Mouse (Mus musculus) heart, adult 2 months (tissue): ENCODE data around the gene Clic6.

Experiments used
- CTCF ChIP-seq: fragments of 200-600 bp; IDR thresholded peaks from 2 replicates; pipeline ENCODE4 v1.8.1; 2022; ENCODE audit warnings: antibody characterized with exemption, mild to moderate bottlenecking, moderate library complexity
- EP300 ChIP-seq: fragments of 200-500 bp; IDR thresholded peaks from 2 replicates; pipeline ENCODE4 v1.6.1; 2011; ENCODE audit warnings: low read depth, low read length, control low read depth; ENCODE audit not compliant: insufficient read depth
- POLR2A ChIP-seq: fragments of 200-500 bp; IDR thresholded peaks from 2 replicates; pipeline ENCODE4 v1.6.1; 2011; ENCODE audit warnings: mild to moderate bottlenecking, low read depth, low read length, control low read depth; ENCODE audit not compliant: insufficient read depth

DNA sequence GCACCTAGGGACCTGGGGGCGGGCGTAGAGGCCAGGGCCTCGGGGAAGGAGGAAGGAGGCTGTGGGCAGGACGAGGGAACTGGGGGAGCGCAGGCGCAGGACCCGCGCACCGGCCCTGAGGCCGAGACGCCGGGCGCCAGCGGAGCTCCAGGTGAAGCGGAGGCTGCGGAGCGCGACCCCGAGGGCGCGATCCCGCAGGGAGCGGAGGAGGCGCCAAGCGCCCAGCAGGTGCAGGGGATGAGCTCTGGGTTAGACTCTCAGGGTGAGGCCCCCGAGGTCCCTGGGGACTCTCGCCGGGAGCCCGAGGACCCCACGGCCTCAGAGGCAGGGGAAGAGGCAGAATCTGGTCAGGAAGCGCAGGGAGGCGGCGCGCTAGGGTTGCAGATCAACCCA, 13.0 kb downstream of the Clic6 start:
- TF ChIP-seq CTCF: no peak
- no peak for TF ChIP-seq POLR2A
- no peak for TF ChIP-seq EP300
